Mouse (Mus musculus): ENCODE data around the gene Fam117a. TPM values are rescaled to one million over a fixed set of nuclear protein-coding genes. Genes with fewer than 3 reads are reported as not detected.
A peak's percentile ranks its signal among the peaks of the same experiment; 100 is the strongest.

Fam117a gene
- total RNA-seq, 1 experiment from 2014 or later = 21.4 TPM

- no peak for DNase-seq
These were observed 3.6 kb upstream of the Fam117a start for GRCm38 (mm10) chr11:95333209-95333608.

GRCm38 (mm10) chr11:95333805-95334204 is 3.0 kb upstream of the Fam117a start:
- no peak for DNase-seq

- no peak for DNase-seq
These were observed 2.3 kb upstream of the Fam117a start for GRCm38 (mm10) chr11:95334448-95335060.

GRCm38 (mm10) chr11:95337129-95337813 is 453 bp downstream of the Fam117a start:
- DNase-seq = peak; percentile 71

GRCm38 (mm10) chr11:95337846-95338342 is 1.1 kb downstream of the Fam117a start:
- no peak for DNase-seq

GRCm38 (mm10) chr11:95339471-95340021 is 2.7 kb downstream of the Fam117a start:
- no peak for DNase-seq

GRCm38 (mm10) chr11:95340259-95340658 is 3.4 kb downstream of the Fam117a start:
- no peak for DNase-seq

- DNase-seq = no peak
These were observed 3.8 kb downstream of the Fam117a start for GRCm38 (mm10) chr11:95340664-95341063.

- DNase-seq = no peak
These were observed 6.4 kb downstream of the Fam117a start for GRCm38 (mm10) chr11:95343180-95343579.

GRCm38 (mm10) chr11:95344181-95344580 is 7.4 kb downstream of the Fam117a start:
- DNase-seq = no peak

GRCm38 (mm10) chr11:95350289-95350688 is 13.5 kb downstream of the Fam117a start:
- DNase-seq = peak; percentile 53

- DNase-seq = no peak
These were observed 14.1 kb downstream of the Fam117a start for GRCm38 (mm10) chr11:95350960-95351359.

GRCm38 (mm10) chr11:95352686-95353085 is 15.9 kb downstream of the Fam117a start:
- no peak for DNase-seq

- no peak for DNase-seq
These were observed 16.4 kb downstream of the Fam117a start for GRCm38 (mm10) chr11:95353226-95353625.

- no peak for DNase-seq
These were observed 17.6 kb downstream of the Fam117a start for GRCm38 (mm10) chr11:95354228-95354944.

GRCm38 (mm10) chr11:95354945-95355660 is 18.3 kb downstream of the Fam117a start:
- DNase-seq = no peak

- DNase-seq = no peak
These were observed 18.8 kb downstream of the Fam117a start for GRCm38 (mm10) chr11:95355661-95356011.

- no peak for DNase-seq
These were observed 19.2 kb downstream of the Fam117a start for GRCm38 (mm10) chr11:95356039-95356438.

- peak; percentile 86 for DNase-seq
These were observed 19.9 kb downstream of the Fam117a start for GRCm38 (mm10) chr11:95356469-95357273.

- DNase-seq = no peak
These were observed 21.4 kb downstream of the Fam117a start for GRCm38 (mm10) chr11:95358263-95358662.

- no peak for DNase-seq
These were observed 27.6 kb downstream of the Fam117a start for GRCm38 (mm10) chr11:95364388-95364787.
